Mouse (Mus musculus): ENCODE data around the gene Kcnma1. TPM values are rescaled to one million over a fixed set of nuclear protein-coding genes. Genes with fewer than 3 reads are reported as not detected.

Gene Kcnma1
- polyA plus RNA-seq, 1 experiment from 2014 or later = 8.2 TPM

DNA sequence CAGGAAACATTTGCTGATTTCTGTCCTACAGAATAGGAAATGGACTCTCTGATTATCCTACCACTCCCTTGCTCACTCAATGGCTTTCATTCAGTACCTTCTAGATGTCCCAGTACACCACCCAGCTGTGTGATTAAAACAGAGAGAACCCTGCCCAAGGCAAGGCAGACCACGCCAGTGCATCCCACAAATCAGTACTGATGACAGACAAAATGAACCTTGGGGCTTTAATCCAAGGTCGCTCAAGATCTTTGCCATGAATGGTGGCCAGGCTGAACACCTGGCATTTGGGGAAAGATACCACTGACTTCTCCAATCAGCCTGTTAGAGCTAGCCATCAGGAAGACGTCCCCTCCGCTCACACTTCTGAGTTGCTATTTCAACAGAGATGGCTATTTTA, 440.2 kb downstream of the Kcnma1 start:
- ATAC-seq (replicated peaks; ENCODE audit: low FRiP score, low TSS enrichment, low read depth) = no peak
- no peaks in the 10 kb centered on the region for H3K36me3 ChIP-seq (ENCODE audit: control insufficient read depth, insufficient read depth, low read length)

DNA sequence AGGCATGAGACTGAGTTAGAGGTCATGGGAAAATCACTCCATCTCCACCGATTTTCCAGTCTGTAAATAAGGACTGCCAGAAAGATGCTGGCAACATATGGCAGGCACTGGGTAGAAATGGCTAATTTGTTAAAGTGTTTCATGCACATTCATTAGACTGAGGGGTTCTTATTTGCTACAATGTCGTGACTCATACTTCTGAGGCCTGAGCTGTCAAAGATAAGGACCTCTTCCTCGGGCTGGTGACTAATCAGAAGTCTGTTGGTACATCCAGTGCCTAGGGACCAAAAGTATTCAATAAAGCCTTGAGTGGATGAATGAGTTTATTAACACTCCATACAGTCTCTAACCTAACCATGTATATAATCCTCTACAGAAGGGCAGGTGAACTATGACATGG, 440.9 kb downstream of the Kcnma1 start:
- no peaks in the 10 kb centered on the region for H3K9me3 ChIP-seq (ENCODE audit: control insufficient read depth, low read length)
- H3K4me3 ChIP-seq (ENCODE audit: low read depth, low read length) = no peak overlapping the region
- no peaks in the 10 kb centered on the region for H3K27me3 ChIP-seq (replicated peaks; ENCODE audit: control insufficient read depth, insufficient read depth, low read length)
- DNase-seq (ENCODE audit: low spot score) (no peak), ATAC-seq (replicated peaks; ENCODE audit: low FRiP score, low TSS enrichment, low read depth) (no peak)
- WGBS = 50% methylated on average over 3 of the region's 3 CpGs
- H3K4me2 ChIP-seq (ENCODE audit: low read length) = no peak overlapping the region
- no peak overlapping the region for H3K27ac ChIP-seq (ENCODE audit: low read depth)
- H3K4me1 ChIP-seq (replicated peaks; ENCODE audit: control insufficient read depth, insufficient read depth, low read length) = no peaks in the 10 kb centered on the region
- no peak overlapping the region for H3K9ac ChIP-seq (ENCODE audit: low read length)
- no peaks in the 10 kb centered on the region for H3K36me3 ChIP-seq (ENCODE audit: control insufficient read depth, insufficient read depth, low read length)

More for the DNA sequence above, 440.2 kb downstream of the Kcnma1 start:
- Histone ChIP-seq H3K27ac (ENCODE audit: low read depth) (no peak overlapping the region), H3K9ac (ENCODE audit: low read length) (no peak overlapping the region), H3K4me3 (ENCODE audit: low read depth, low read length) (no peak overlapping the region), H3K9me3 (ENCODE audit: control insufficient read depth, low read length) (no peaks in the 10 kb centered on the region), H3K4me1 (replicated peaks; ENCODE audit: control insufficient read depth, insufficient read depth, low read length) (no peaks in the 10 kb centered on the region), H3K4me2 (ENCODE audit: low read length) (no peak overlapping the region), H3K27me3 (replicated peaks; ENCODE audit: control insufficient read depth, insufficient read depth, low read length) (no peaks in the 10 kb centered on the region)
- WGBS = 69% methylated on average over 4 of the region's 4 CpGs
- DNase-seq (ENCODE audit: low spot score) = no peak

- no peak for DNase-seq (ENCODE audit: low spot score)
- 68% methylated on average over 1 of the region's 1 CpGs for WGBS
Observed at GRCm38 (mm10) chr14:23572778-23573177, 441.5 kb downstream of the Kcnma1 start.

DNA sequence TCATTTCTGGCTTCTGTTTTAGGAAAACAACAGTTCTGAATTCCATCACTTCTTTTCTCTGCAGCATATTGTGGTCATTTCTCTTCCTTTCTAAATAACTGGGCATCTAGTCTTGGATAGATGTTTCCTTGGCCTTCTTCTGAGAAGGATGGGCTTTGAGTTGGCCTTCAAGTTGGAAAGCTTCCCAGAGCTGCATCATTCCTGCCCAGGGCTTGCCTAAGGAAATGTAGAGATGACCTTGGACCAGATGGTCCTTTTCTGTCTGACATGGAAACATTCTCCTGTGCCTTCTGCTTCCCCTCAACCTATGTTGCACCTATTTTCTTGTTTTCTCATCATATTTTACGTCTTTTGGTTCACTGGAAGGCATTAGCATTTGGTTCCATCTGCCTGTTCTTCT, 444.0 kb downstream of the Kcnma1 start:
- Histone ChIP-seq H3K9me3 (ENCODE audit: control insufficient read depth, low read length) (no peaks in the 10 kb centered on the region), H3K36me3 (ENCODE audit: control insufficient read depth, insufficient read depth, low read length) (no peaks in the 10 kb centered on the region), H3K9ac (ENCODE audit: low read length) (no peak overlapping the region), H3K27ac (ENCODE audit: low read depth) (no peak overlapping the region), H3K4me1 (replicated peaks; ENCODE audit: control insufficient read depth, insufficient read depth, low read length) (no peaks in the 10 kb centered on the region), H3K4me2 (ENCODE audit: low read length) (no peak overlapping the region), H3K27me3 (replicated peaks; ENCODE audit: control insufficient read depth, insufficient read depth, low read length) (no peaks in the 10 kb centered on the region), H3K4me3 (ENCODE audit: low read depth, low read length) (no peak overlapping the region)
- WGBS = 61% methylated on average over 1 of the region's 1 CpGs
- DNase-seq (ENCODE audit: low spot score) (no peak), ATAC-seq (replicated peaks; ENCODE audit: low FRiP score, low TSS enrichment, low read depth) (no peak)

More at GRCm38 (mm10) chr14:23572778-23573177, 441.5 kb downstream of the Kcnma1 start:
- H3K4me3 ChIP-seq (ENCODE audit: low read depth, low read length) = no peak overlapping the region
- no peaks in the 10 kb centered on the region for H3K4me1 ChIP-seq (replicated peaks; ENCODE audit: control insufficient read depth, insufficient read depth, low read length)
- H3K9ac ChIP-seq (ENCODE audit: low read length) = no peak overlapping the region
- no peaks in the 10 kb centered on the region for H3K36me3 ChIP-seq (ENCODE audit: control insufficient read depth, insufficient read depth, low read length)
- ATAC-seq (replicated peaks; ENCODE audit: low FRiP score, low TSS enrichment, low read depth) = no peak
- no peaks in the 10 kb centered on the region for H3K27me3 ChIP-seq (replicated peaks; ENCODE audit: control insufficient read depth, insufficient read depth, low read length)
- no peak overlapping the region for H3K4me2 ChIP-seq (ENCODE audit: low read length)
- H3K9me3 ChIP-seq (ENCODE audit: control insufficient read depth, low read length) = no peaks in the 10 kb centered on the region
- H3K27ac ChIP-seq (ENCODE audit: low read depth) = no peak overlapping the region

DNA sequence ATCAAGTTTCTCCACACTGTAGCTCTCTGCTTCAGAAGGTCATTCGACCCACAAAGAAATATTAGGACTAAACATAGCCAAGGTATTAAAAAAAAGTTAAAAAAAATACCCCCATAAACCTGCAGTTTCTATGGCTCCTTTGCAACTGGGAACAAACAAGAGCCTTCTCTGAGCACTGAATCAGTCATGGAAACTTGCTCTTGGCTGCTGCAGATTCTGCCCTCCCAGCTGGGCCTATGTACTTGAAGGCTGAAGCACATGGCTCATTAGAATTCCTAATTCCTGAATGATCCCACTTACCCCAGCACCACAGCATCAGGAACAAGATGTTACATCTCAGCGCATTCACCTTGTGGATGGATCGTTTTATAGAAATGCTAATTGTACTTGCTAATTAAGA, 448.4 kb downstream of the Kcnma1 start:
- no peak for DNase-seq (ENCODE audit: low spot score)
- WGBS = 87% methylated on average over 3 of the region's 3 CpGs

DNA sequence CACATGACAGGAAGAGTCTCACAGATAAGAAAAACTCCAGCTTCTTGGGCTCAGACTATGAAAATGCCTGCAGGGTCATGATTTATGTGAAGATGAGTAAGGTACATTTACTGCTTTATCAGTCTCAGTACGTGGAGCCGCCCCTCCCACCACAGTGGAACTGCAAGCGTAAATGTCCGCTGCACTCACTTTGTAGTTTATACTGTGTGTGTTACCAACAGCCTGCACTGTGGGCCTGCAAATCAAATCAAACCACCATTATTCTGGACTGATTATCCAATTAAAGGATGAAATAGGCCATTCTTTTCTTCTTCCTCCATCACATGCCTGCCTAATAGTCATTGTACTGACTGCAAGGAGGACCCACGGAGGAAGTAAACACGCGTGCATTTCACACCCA, 449.8 kb downstream of the Kcnma1 start:
- DNase-seq (ENCODE audit: low spot score) = no peak
- Histone ChIP-seq H3K9me3 (ENCODE audit: control insufficient read depth, low read length) (no peaks in the 10 kb centered on the region), H3K27me3 (replicated peaks; ENCODE audit: control insufficient read depth, insufficient read depth, low read length) (no peaks in the 10 kb centered on the region), H3K27ac (ENCODE audit: low read depth) (no peak overlapping the region), H3K4me3 (ENCODE audit: low read depth, low read length) (no peak overlapping the region), H3K4me2 (ENCODE audit: low read length) (no peak overlapping the region), H3K36me3 (ENCODE audit: control insufficient read depth, insufficient read depth, low read length) (no peaks in the 10 kb centered on the region), H3K4me1 (replicated peaks; ENCODE audit: control insufficient read depth, insufficient read depth, low read length) (no peaks in the 10 kb centered on the region), H3K9ac (ENCODE audit: low read length) (no peak overlapping the region)
- 46% methylated on average over 7 of the region's 7 CpGs for WGBS
- no peak for ATAC-seq (replicated peaks; ENCODE audit: low FRiP score, low TSS enrichment, low read depth)

More for the DNA sequence above, 448.4 kb downstream of the Kcnma1 start:
- Histone ChIP-seq H3K4me3 (ENCODE audit: low read depth, low read length) (no peak overlapping the region), H3K9me3 (ENCODE audit: control insufficient read depth, low read length) (no peaks in the 10 kb centered on the region), H3K9ac (ENCODE audit: low read length) (no peak overlapping the region), H3K27me3 (replicated peaks; ENCODE audit: control insufficient read depth, insufficient read depth, low read length) (no peaks in the 10 kb centered on the region), H3K4me2 (ENCODE audit: low read length) (no peak overlapping the region), H3K36me3 (ENCODE audit: control insufficient read depth, insufficient read depth, low read length) (no peaks in the 10 kb centered on the region), H3K4me1 (replicated peaks; ENCODE audit: control insufficient read depth, insufficient read depth, low read length) (no peaks in the 10 kb centered on the region), H3K27ac (ENCODE audit: low read depth) (no peak overlapping the region)
- ATAC-seq (replicated peaks; ENCODE audit: low FRiP score, low TSS enrichment, low read depth) = no peak

GRCm38 (mm10) chr14:23563180-23563579, 451.1 kb downstream of the Kcnma1 start:
- 72% methylated on average over 2 of the region's 2 CpGs for WGBS
- no peak overlapping the region for H3K9ac ChIP-seq (ENCODE audit: low read length)

DNA sequence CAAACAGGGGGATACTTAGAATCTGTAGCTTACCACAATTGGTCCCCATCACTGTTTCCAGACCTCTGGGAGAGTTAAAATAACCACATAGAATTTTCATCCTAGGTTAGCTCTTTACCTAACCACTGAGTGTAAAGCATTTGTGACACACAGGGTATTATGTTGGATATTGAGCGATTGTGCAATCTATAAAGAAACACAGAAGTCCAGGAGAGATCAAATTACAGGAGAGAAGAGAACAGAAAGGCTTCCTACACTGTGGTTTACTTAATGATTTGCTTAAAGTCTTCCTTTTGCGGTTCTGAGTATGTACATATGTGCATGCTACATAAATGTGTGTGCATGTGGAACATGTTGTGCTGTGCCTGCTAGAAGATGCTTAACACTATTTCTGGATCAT, 458.6 kb downstream of the Kcnma1 start:
- H3K27me3 ChIP-seq (replicated peaks; ENCODE audit: control insufficient read depth, insufficient read depth, low read length) = no peaks in the 10 kb centered on the region
- no peak overlapping the region for H3K9ac ChIP-seq (ENCODE audit: low read length)
- DNase-seq (ENCODE audit: low spot score) = no peak
- no peak for ATAC-seq (replicated peaks; ENCODE audit: low FRiP score, low TSS enrichment, low read depth)
- no peak overlapping the region for H3K4me3 ChIP-seq (ENCODE audit: low read depth, low read length)
- H3K27ac ChIP-seq (ENCODE audit: low read depth) = no peak overlapping the region
- no peak overlapping the region for H3K4me2 ChIP-seq (ENCODE audit: low read length)
- 73% methylated on average over 2 of the region's 2 CpGs for WGBS
- H3K9me3 ChIP-seq (ENCODE audit: control insufficient read depth, low read length) = no peaks in the 10 kb centered on the region
- peaks cover 12% of the 10 kb centered on the region; the same call in 1 of the 2 replicates for H3K4me1 ChIP-seq (replicated peaks; ENCODE audit: control insufficient read depth, insufficient read depth, low read length)
- H3K36me3 ChIP-seq (ENCODE audit: control insufficient read depth, insufficient read depth, low read length) = no peaks in the 10 kb centered on the region

More at GRCm38 (mm10) chr14:23563180-23563579, 451.1 kb downstream of the Kcnma1 start:
- no peaks in the 10 kb centered on the region for H3K9me3 ChIP-seq (ENCODE audit: control insufficient read depth, low read length)
- no peak for DNase-seq (ENCODE audit: low spot score)
- no peak for ATAC-seq (replicated peaks; ENCODE audit: low FRiP score, low TSS enrichment, low read depth)
- H3K4me1 ChIP-seq (replicated peaks; ENCODE audit: control insufficient read depth, insufficient read depth, low read length) = no peaks in the 10 kb centered on the region
- no peak overlapping the region for H3K4me2 ChIP-seq (ENCODE audit: low read length)
- H3K27me3 ChIP-seq (replicated peaks; ENCODE audit: control insufficient read depth, insufficient read depth, low read length) = no peaks in the 10 kb centered on the region
- no peak overlapping the region for H3K27ac ChIP-seq (ENCODE audit: low read depth)
- no peaks in the 10 kb centered on the region for H3K36me3 ChIP-seq (ENCODE audit: control insufficient read depth, insufficient read depth, low read length)
- no peak overlapping the region for H3K4me3 ChIP-seq (ENCODE audit: low read depth, low read length)

DNA sequence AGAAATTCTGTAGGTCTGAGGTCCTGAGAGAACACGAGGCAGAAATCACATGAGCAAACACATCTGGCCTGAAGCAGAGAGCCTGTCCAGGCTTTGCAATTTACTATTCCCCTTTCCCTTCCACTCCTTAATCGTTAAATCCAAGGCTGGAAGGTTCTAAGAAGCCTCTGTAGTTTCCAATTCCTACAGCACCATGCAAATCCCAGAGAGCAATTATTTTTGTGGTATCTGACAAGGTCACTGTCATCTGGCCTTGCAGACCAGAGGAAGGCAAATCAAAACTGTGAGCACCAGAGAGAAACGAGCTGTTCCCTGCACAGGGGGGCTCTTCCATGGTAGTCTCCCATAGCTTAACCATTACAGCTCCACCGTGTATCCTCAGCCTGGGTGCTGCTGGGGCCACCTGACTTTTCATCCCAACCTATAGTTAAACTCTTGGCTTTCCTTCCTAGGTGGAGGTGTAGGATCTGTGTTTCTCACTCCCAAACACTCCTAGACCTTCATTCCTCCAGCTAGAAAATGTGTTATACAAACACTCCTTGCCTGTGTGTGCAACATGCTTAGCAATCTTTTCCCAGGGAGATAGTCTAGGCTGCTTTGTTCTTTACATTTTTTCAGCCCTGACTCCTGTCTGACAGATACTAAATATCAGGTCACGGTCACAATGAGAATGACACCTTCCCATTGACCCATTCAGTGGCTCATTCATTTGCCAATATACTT, 461.9 kb downstream of the Kcnma1 start:
- Histone ChIP-seq H3K36me3 (ENCODE audit: control insufficient read depth, insufficient read depth, low read length) (no peaks in the 10 kb centered on the region), H3K4me1 (replicated peaks; ENCODE audit: control insufficient read depth, insufficient read depth, low read length) (peaks cover 12% of the 10 kb centered on the region; the same call in 1 of the 2 replicates), H3K27me3 (replicated peaks; ENCODE audit: control insufficient read depth, insufficient read depth, low read length) (no peaks in the 10 kb centered on the region), H3K4me3 (ENCODE audit: low read depth, low read length) (no peak overlapping the region), H3K9ac (ENCODE audit: low read length) (no peak overlapping the region), H3K27ac (ENCODE audit: low read depth) (no peak overlapping the region), H3K4me2 (ENCODE audit: low read length) (no peak overlapping the region), H3K9me3 (ENCODE audit: control insufficient read depth, low read length) (no peaks in the 10 kb centered on the region)
- 26% methylated on average over 5 of the region's 5 CpGs for WGBS
- DNase-seq (ENCODE audit: low spot score) (no peak), ATAC-seq (replicated peaks; ENCODE audit: low FRiP score, low TSS enrichment, low read depth) (no peak)

Measured in intestine, embryonic 14.5 days (tissue).